Mouse (Mus musculus) liver, postnatal 0 days (tissue): ENCODE results near the gene Hsdl1. TPM values are rescaled to one million over a fixed set of nuclear protein-coding genes. Genes with fewer than 3 reads are reported as not detected.

Experiments
- ATAC-seq: fragments of 200-750 bp; cut with Nextera tagmentation; 2 replicates; pipeline ENCODE4 v1.8.0; 2017; ENCODE audit warnings: mild to moderate bottlenecking, moderate library complexity
- DNase-seq: peaks from one replicate; pipeline ENCODE4 v3.0.0-alpha.2; 2016
- H3K27ac ChIP-seq: fragments of 300-500 bp; sonication (generic); 2 replicates; pipeline ENCODE4 v1.5.1; 2014; ENCODE audit warnings: antibody characterized with exemption, moderate library complexity, mild to moderate bottlenecking, low read depth
- H3K27me3 ChIP-seq: fragments of 300-500 bp; sonication (generic); 2 replicates; pipeline ENCODE4 v1.6.1; 2014; ENCODE audit warnings: low read length, control low read depth, mixed read lengths; ENCODE audit not compliant: insufficient read depth
- H3K36me3 ChIP-seq: fragments of 300-500 bp; sonication (generic); replicated peaks from 2 replicates; pipeline ENCODE4 v1.6.1; 2014; ENCODE audit warnings: mild to moderate bottlenecking, control low read depth, low read length, moderate library complexity, mixed read lengths; ENCODE audit not compliant: insufficient read depth
- H3K4me1 ChIP-seq: fragments of 300-500 bp; sonication (generic); 2 replicates; pipeline ENCODE4 v1.6.1; 2014; ENCODE audit warnings: antibody characterized with exemption, mild to moderate bottlenecking, control low read depth; ENCODE audit not compliant: insufficient read depth
- H3K4me2 ChIP-seq: fragments of 300-500 bp; sonication (generic); 2 replicates; pipeline ENCODE4 v1.6.1; 2014; ENCODE audit warnings: low read depth, mild to moderate bottlenecking, low read length, moderate library complexity, mixed read lengths
- H3K4me3 ChIP-seq: fragments of 300-500 bp; sonication (generic); 2 replicates; pipeline ENCODE4 v1.5.1; 2014; ENCODE audit warnings: low read depth, low read length
- H3K9ac ChIP-seq: fragments of 300-500 bp; sonication (generic); replicated peaks from 2 replicates; pipeline ENCODE4 v1.6.1; 2014; ENCODE audit warnings: mild to moderate bottlenecking, moderate library complexity
- H3K9me3 ChIP-seq: fragments of 300-500 bp; sonication (generic); 2 replicates; pipeline ENCODE4 v1.6.1; 2016; ENCODE audit warnings: mild to moderate bottlenecking, control low read depth, low read length, mixed read lengths
- CTCF ChIP-seq: sonication (generic); IDR thresholded peaks from 2 replicates; pipeline ENCODE4 v1.5.1; 2016; ENCODE audit warnings: antibody characterized with exemption, low read depth
- EP300 ChIP-seq: IDR thresholded peaks from 2 replicates; pipeline ENCODE4 v1.6.1; 2016; ENCODE audit warnings: antibody characterized with exemption, low read depth, mild to moderate bottlenecking
- WGBS: fragments of 180-500 bp; shearing (Covaris S2); extraction: QIAGEN DNeasy Blood & Tissue Kit; methylation state at CpG from one replicate; pipeline ENCODE4 v1.1.7; 2014; ENCODE audit not compliant: insufficient replicate concordance; 5-methylcytosine and 5-hydroxymethylcytosine counted together
- polyA plus RNA-seq: library from polyadenylated mRNA; unstranded; fragments of >200 nt; fragmentation: Nextera tagmentation; extraction: Ambion mirVana; gene quantifications from 2 replicates; pipeline ENCODE4 v1.2.1, GENCODE M21; 2015

The Hsdl1 gene
- polyA plus RNA-seq, 1 experiment from 2014 or later: 12.5 TPM

DNA sequence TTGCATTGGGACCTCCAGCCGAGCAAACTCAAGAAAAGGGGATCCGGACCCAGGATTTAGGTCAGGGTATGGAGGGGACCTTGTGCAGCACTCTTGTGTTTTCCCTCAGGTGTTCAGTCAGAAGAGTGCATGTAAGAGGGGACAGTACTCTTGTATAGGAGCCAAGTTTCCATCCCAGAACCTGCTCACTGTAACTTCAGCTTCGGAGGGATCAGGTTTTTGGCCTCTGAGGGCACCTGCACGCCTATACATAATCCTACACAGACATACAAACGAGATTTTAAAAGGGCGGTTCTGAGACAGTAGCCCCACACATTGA is 15.6 kb downstream of the Hsdl1 start:
- no peaks in the 10 kb centered on the region for H3K9me3 ChIP-seq
- DNase-seq (no peak), ATAC-seq (no peak)
- WGBS: 83% methylated on average over 6 of the region's 6 CpGs
- no peaks in the 10 kb centered on the region for H3K27me3 ChIP-seq
- TF ChIP-seq EP300: no peak
- TF ChIP-seq CTCF: no peak
- peak overlapping the region; percentile 92 for H3K4me2 ChIP-seq
- H3K27ac ChIP-seq: peak overlapping the region; percentile 83
- peaks cover 29% of the 10 kb centered on the region for H3K4me1 ChIP-seq
- peak overlapping the region; percentile 89; the same call in 1 of the 2 replicates for H3K4me3 ChIP-seq
- peaks cover 12% of the 10 kb centered on the region for H3K36me3 ChIP-seq
- H3K9ac ChIP-seq: peak overlapping the region; percentile 89; the same call in 1 of the 2 replicates

DNA sequence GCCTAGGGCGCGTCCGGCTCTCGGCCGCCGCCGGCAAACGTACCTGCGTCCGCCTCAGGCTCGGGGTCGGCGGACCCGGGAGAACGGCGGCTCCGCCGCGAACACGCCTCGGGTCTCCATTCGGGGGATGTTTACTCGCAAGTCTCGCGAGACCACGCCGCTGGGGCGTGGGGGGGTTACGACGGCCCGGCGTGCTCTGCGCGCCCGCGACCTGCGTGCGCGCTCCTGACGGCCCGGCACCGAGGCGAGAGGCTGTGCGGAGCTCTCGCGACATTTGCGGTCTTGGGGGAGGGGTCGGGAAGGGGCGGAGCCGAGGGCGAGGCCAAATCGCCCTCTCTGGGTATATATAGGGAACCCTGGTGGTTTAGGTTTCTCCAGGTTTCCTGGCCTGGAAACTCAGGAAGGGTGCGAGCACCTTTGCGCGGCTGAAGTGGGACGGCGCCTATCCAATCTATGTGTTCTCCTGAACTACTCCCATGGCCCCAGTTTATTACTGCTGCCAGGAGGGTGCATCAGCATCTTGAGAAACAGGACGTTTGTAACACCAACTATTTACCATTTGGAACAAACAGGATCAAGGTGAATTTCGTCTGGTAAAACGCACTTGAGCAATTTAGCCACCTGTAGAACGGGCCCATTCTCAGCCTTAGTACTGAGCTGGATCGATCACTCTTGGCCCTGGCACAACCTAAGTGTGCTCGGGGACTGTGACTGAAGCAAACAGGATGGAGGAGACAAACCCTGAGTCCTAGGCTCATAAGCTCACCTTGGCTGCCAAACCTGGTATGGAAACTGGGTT is 16.2 kb downstream of the Hsdl1 start, which contains the start of gene Mbtps1:
TSS of gene Mbtps1 (minus strand) at position 133 of the 799 bp plus-strand sequence.
- Histone ChIP-seq H3K9me3 (no peaks in the 10 kb centered on the region), H3K27ac (peak within 1 kb of the TSS; percentile 98), H3K27me3 (no peaks in the 10 kb centered on the region), H3K4me3 (peak within 1 kb of the TSS; percentile 89), H3K9ac (peak within 1 kb of the TSS; percentile 89), H3K4me2 (peak within 1 kb of the TSS; percentile 92), H3K4me1 (peaks cover 29% of the 10 kb centered on the region), H3K36me3 (peaks cover 7% of the 10 kb centered on the region)
- TF ChIP-seq EP300 (peak; percentile 66), CTCF (0 out of 2 replicates have a peak, but pooled peaks have one; percentile 6)
- WGBS: 4% methylated on average over 54 of the region's 63 CpGs
- ATAC-seq (peak; percentile 99), DNase-seq (peak; percentile 98)

DNA sequence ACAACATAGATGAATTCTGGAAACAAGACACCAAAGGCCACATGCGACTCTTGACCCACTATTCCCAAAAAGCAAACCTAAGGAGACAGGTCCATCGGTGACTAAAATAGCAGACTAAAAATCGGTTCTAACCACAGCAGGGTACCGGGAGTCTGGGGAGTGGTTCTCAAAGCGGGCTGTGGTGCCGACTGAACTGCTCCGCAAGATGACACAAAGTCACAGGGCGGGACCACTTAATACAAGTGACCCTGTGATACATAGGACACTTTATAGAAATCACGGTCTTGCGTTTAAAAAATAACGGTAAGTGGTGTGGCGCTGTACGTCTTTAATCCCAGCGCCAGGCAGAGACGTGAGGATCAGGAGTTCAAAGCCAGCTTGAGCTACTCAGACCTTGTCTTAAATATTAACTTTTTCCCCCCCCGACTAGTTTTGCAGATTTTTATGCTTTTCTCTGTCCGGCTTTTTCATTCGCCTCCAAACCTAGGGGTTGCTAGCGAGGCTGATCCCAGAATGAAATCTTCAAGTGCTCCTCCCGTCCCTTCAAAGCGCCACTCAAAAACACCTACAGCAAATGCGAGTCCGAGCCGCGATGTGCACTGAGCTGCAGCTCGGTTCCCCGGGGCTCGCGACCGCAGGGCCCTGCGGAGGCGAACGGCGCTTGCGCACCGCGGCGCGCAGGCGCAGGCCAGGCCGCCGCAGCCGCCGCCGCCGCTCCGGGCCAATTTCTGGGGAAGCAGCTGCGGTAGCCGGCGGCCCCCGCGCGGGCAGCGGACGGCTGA is 17.0 kb downstream of the Hsdl1 start:
- WGBS: under 1% methylated on average over 51 of the region's 55 CpGs
- H3K4me1 ChIP-seq: peaks cover 32% of the 10 kb centered on the region
- no peak for DNase-seq

DNA sequence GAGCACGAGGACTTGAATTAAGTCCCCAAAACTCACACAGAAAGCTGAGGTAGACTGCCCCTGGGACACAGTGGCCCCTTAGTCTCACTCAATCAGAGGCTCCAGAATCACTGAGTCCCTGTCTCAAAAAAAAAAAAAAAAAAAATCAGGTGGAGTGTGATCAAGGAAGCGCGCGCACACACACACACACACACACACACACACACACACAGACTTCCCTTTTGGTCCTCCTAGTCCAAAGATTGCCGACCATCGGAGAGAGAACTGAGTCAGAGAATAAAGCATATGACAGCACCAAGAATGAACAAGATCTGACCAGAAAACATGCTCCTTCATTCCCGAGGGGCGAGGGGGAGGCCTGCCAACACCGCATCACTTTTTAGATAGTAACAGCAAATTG is 17.9 kb downstream of the Hsdl1 start:
- no peaks in the 10 kb centered on the region for H3K36me3 ChIP-seq
- H3K4me2 ChIP-seq: peak overlapping the region; percentile 92
- H3K27ac ChIP-seq: 0 out of 2 replicates have a peak overlapping the region, but pooled peaks have one; percentile 48
- TF ChIP-seq CTCF (no peak), EP300 (no peak)
- H3K9ac ChIP-seq: peak overlapping the region; percentile 89
- peak overlapping the region; percentile 89 for H3K4me3 ChIP-seq
- 58% methylated on average over 9 of the region's 9 CpGs for WGBS
- peaks cover 38% of the 10 kb centered on the region for H3K4me1 ChIP-seq
- no peaks in the 10 kb centered on the region for H3K27me3 ChIP-seq
- ATAC-seq (no peak), DNase-seq (no peak)
- no peaks in the 10 kb centered on the region for H3K9me3 ChIP-seq

More for the DNA sequence above, 17.0 kb downstream of the Hsdl1 start:
- no peak for TF ChIP-seq EP300
- TF ChIP-seq CTCF: no peak
- peak overlapping the region; percentile 98 for H3K27ac ChIP-seq
- ATAC-seq: peak; percentile 91
- peak overlapping the region; percentile 89 for H3K4me3 ChIP-seq
- peak overlapping the region; percentile 92 for H3K4me2 ChIP-seq
- H3K9ac ChIP-seq: peak overlapping the region; percentile 89
- H3K36me3 ChIP-seq: peaks cover 5% of the 10 kb centered on the region; the same call in 1 of the 2 replicates
- no peaks in the 10 kb centered on the region for H3K27me3 ChIP-seq
- no peaks in the 10 kb centered on the region for H3K9me3 ChIP-seq

DNA sequence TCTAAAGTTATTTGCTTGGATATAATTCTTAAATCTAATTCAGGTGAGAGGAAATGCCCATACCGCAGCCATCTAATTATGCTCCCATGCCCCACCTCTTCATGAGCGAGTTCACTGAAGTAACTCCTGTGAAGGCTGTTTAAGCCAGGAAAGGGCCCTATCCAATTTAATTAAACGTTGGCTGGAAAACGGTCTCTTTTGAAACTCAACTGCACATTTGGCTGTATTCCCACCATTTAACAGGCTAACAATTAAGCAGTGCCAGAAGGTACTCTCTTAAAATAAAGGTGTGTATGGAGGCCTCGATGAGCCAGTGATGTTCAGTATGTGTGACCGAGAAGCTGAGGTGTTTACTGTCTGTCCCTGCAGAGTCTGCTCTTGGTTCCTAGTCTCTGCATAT is 19.1 kb downstream of the Hsdl1 start:
- WGBS: 75% methylated on average over 6 of the region's 6 CpGs
- no peak for ATAC-seq
- no peaks in the 10 kb centered on the region for H3K27me3 ChIP-seq
- no peak overlapping the region for H3K4me3 ChIP-seq
- H3K4me2 ChIP-seq: no peak overlapping the region
- peak overlapping the region; percentile 48 for H3K27ac ChIP-seq
- H3K4me1 ChIP-seq: peaks cover 42% of the 10 kb centered on the region
- no peaks in the 10 kb centered on the region for H3K9me3 ChIP-seq
- H3K9ac ChIP-seq: peak overlapping the region; percentile 26; the same call in 1 of the 2 replicates
- TF ChIP-seq CTCF: no peak
- TF ChIP-seq EP300: no peak
- DNase-seq: no peak
- no peaks in the 10 kb centered on the region for H3K36me3 ChIP-seq

DNA sequence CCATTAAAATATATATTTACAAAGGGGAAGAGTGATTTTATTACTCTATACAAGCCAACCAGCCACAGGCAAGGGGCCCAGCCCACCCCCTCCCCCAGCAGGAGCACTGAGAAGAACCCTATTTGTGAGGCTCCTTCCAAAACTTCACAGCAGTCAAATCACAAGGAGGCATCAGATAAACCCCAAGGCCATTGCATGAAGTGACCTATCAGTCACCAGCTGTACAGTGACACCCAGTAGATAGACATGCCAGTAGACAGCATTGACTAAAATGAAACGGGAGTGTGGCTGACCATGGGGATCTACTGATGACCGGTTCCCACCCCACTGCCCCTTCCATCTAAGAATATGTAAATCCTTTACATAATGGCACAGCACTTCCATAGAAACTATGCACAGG is 22.0 kb downstream of the Hsdl1 start:
- 0 out of 2 replicates have a peak overlapping the region, but pooled peaks have one; percentile 30 for H3K9ac ChIP-seq
- no peak for ATAC-seq
- H3K4me1 ChIP-seq: peaks cover 37% of the 10 kb centered on the region

More for the DNA sequence above, 22.0 kb downstream of the Hsdl1 start:
- H3K36me3 ChIP-seq: no peaks in the 10 kb centered on the region
- no peak for DNase-seq
- no peaks in the 10 kb centered on the region for H3K9me3 ChIP-seq
- no peak for TF ChIP-seq CTCF
- no peak for TF ChIP-seq EP300
- no peak overlapping the region for H3K4me2 ChIP-seq
- H3K27me3 ChIP-seq: no peaks in the 10 kb centered on the region
- H3K27ac ChIP-seq: no peak overlapping the region
- H3K4me3 ChIP-seq: no peak overlapping the region
- 59% methylated on average over 2 of the region's 2 CpGs for WGBS
